Mouse (Mus musculus): ENCODE results near the gene Lhfpl3. TPM values are rescaled to one million over a fixed set of nuclear protein-coding genes. Genes with fewer than 3 reads are reported as not detected.

The Lhfpl3 gene
- total RNA-seq, 4 experiments from 2014 or later, result 1.7 to 3.7 (median 2.0) TPM

DNA sequence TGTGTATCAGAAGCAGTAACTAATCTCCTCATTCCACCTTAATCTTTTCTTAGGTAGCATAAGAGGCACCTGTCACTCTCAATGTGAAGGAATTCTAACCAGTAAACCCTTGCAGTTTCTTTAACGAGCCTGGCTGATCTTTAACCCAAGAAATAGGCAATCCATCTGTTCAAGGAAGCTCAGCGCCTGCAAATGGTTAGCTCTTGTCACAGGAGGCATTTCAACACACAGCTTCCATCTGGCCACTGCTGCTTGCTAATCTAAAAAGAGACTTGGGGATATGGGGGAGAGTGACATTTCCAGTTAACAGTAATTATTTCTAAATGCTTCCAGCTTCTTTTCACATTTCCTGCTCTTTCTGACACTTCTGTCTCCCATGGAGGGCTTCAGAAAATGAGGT, 182.9 kb downstream of the Lhfpl3 start:
- no peak for DNase-seq

- no peak for DNase-seq
Measured at GRCm38 (mm10) chr5:22943306-22943705, 197.4 kb downstream of the Lhfpl3 start.

DNA sequence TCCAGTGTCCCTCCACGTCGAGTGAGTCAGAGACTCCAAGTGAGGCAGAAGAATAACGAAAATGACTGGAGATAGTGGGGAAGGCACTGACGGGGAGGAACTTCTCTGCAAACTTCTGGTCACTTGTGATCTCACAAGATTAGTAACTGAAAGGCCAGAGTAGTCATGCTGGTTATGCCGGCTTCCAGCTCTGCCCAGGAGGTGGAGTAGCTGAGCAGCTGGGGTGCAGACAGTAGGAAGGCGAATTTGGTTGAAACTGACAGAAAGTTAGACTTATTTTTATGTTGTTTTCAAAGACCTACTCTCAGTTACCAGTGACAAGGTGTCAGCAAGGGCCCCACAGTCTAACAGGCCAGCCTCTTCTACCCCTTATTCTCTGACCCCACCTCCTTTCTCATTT, 217.4 kb downstream of the Lhfpl3 start:
- no peak for DNase-seq

DNA sequence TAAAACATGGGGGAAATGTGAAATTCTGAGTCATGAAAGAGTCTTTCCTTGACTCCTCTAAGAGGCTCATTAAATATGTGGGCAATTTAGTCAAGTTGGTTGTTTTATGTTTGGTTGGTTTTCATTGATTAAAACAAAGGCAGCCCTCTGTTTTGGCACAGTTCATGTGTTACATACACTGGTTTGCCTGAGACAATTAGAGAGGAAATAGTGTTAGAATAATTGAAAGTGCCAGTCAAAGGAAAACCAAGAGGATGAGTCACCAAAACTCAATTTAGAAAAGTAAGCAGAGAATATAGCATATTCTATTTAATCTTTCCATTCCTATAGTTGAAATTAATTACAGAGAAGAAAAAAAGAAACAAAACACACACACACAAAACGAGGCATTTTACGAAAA, 240.9 kb downstream of the Lhfpl3 start:
- DNase-seq, result no peak

DNA sequence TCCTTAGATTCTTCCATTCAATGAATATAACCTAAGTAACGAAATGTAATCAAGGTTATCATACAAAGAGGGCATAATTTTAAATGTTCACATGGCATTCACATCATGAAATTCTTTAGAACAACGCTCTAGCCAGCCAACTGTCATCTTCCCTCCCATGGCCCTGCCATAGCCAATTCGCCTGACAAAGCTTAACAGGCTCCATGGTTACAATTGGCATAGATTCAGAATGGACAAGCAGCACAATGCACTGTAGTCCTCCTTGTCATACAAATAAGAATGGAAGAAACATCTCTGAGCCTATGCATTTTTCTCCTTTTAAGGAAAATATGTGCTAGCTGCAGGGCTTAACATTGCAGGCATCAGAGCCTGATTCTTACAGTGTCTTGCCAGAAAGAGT, 254.0 kb downstream of the Lhfpl3 start:
- no peak for DNase-seq

DNA sequence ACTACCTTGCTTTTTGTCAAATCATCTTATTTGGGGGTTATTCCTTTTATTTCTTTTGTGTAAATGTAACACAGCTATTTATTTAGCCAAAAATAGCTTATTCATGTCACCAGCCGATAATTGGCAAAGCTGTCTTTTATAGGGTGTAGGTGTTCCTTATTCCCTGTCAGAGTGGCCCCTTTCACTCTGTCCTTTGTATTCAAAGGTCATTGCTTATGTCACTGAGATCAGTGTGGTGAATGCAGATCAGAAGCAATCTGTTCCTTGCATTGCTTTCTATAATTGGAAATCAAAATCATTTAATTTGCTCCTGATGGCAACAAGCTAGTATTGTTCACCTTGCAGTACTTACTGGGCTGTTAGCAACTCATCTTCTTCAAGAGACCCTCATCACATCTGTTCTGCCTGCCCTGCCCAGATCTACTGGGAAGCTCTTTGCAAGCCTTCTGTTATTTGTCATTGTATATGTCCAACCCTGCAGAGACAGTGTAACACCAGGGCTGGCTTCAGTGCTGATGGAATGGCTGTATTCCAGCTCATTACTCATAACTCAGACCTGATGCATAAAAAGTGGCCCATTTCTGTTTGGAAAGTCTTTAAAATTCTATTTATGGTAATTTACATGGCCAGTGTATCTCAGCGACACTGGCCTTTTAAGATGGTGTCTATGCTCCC, 257.4 kb downstream of the Lhfpl3 start:
- no peak for DNase-seq

GRCm38 (mm10) chr5:23006207-23006606, 260.3 kb downstream of the Lhfpl3 start:
- no peak for DNase-seq

DNA sequence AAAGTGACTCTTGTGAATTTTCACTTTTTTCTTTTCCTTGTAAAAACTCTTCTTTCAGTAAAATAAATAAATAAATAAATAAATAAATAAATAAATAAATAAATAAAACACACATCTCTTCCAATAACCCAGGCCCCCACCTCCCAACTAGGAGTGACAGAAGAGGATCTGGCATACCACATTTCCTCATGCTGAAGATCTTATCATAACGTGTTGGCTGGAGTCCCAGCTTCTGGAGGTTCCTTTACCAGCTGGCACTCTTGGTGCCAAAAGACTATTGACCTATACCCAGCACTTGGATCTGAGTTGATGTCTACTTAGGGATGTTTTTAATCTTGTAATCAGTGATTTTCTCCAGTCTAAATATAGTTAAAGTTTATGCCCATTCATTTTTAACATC, 264.6 kb downstream of the Lhfpl3 start:
- no peak for DNase-seq

GRCm38 (mm10) chr5:23013997-23014396, 268.1 kb downstream of the Lhfpl3 start:
- no peak for DNase-seq

DNA sequence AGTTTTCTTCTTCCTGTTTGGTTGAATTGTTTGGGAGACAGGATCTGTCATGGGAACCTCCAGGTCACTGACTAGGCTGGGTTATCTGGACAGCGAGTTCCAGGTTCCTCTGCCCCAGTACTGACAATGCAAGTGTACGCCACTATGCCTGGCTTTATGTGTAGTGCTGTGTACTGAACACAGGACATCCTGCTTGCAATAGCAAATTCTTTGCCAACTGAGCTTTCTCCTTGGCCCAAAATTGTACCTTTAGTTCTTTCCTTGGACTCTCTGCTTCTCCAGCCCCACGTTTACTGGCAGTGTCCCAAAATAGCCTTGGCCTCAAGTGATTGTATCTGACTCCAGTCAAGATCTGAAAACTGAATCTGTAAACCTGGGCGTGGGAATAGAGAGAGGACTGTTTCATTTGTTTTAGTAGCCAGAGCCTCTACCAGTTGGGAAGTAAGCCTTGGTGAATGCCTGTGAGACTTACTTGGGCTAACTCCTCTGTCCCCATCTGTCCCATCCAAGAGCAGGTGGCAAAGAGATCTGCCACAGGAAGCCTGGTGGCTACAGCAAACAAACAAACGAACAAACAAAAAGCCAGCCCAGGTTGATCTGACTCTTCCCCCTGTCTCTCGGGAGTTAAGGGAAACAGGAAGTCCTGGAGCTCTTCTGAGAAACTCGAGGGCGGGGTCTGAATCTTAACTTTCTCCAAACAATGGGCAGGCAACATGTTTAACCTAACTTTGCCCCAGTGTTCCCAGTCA, 269.9 kb downstream of the Lhfpl3 start:
- DNase-seq, result no peak

DNA sequence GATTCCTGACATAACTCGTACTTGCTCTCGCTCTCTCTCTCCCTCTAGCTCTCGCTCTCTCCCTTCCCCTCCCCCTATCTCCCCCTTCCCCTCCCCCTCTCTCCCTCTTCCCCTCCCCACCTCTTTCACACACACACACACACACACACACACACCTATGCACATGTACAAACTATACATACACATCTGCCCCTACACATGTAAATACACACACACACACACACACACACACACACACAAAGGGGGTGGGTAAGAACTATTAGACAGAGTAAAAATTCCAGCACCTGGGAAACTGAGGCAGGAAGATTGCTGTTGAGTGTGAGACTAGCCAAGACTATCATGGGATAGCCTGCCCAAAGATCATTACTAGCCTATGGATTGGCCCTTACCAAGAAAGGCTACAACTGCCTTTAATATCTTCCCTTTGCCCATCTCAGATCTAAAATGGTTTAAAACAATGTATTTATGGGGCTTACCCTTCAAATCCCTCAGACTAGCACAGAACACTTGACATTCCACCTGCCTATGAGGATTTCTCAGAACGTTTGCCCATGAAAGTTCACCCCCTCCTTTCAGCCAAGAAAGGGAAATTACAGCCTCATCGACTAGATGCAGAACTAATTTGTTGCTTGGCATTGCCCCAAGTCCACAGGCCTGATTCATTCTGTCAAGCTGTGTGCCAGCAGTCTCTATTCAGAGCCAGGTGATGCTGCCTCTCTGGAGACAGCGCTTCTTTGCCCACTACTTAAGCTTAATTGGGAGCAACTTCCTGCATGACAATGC, 289.3 kb downstream of the Lhfpl3 start:
- no peak for DNase-seq

GRCm38 (mm10) chr5:23035727-23036029, 289.8 kb downstream of the Lhfpl3 start:
- no peak for DNase-seq

GRCm38 (mm10) chr5:23040429-23040828, 294.6 kb downstream of the Lhfpl3 start:
- DNase-seq, result no peak

DNA sequence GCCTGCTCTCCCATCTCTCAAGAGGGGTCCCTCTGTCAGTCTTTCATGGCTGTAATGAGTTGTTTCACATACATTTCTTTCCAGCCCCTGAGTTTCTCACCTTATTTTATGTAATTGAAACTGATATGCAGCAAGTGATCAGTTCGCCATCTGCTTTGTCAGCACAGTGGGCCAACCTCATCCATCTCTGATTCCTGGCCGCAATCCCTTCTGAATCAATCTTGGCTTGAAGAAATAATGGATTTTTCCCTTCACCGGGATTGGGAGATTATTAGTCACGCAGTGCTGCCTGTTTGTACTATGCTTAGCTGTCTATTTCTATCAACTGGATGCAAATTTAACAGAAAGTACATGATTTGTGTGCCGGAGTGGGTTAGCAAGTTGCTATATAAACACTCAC, 297.0 kb downstream of the Lhfpl3 start:
- DNase-seq, result no peak

DNA sequence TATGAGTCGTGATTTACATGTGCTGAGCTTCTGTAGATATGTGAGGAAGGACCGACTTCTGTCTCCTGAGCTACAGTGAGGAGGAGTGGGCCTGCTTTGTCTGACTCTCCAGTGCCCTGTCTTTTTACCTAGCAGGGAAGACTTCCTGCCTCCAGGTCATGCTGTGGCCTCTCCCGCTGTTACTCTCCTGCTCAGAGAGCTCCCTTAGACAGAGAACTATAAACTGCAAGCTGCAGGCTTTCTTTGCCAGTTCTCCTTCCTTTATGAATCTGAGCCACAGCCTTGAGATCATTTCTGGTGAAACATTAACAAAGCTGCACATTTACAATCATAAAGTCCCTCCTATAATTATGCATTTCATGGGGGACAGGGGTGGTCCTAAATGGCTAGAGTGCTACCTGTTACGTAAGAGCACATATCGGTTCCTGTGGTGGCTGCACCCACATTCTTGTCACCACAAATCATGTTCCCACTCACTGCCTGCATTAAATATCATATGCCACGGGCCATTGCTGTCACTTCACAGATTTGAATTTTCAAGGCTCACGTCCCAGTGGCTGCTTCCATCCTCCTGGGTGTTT, 303.3 kb downstream of the Lhfpl3 start:
- DNase-seq, result no peak

- DNase-seq, result no peak
Measured at GRCm38 (mm10) chr5:23051458-23051857, 305.6 kb downstream of the Lhfpl3 start.

GRCm38 (mm10) chr5:23094894-23095293, 349.0 kb downstream of the Lhfpl3 start:
- DNase-seq, result no peak

DNA sequence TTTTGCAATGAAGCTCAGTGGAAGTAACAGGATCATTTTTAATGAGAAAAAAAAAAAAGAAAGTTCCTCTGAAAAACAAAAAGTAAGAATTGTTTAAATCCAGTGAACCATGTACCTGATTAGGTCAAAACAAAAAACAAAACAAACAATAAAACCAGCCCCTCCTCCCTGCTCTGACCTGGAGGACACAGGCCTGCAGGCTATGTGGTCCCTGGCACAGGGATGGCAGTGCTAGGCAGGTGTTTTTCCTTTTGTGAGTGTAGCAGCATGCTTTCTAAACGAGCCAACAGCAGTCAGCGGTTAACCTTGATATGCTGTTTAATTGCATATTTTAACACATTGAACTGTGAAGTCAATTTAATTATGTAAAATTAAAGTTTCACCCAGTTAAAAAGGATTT, 360.7 kb downstream of the Lhfpl3 start:
- DNase-seq, result no peak

- DNase-seq, result no peak
Measured at GRCm38 (mm10) chr5:23111307-23111706, 365.4 kb downstream of the Lhfpl3 start.

- no peak for DNase-seq
Measured at GRCm38 (mm10) chr5:23114249-23114648, 368.4 kb downstream of the Lhfpl3 start.

GRCm38 (mm10) chr5:23126851-23127250, 381.0 kb downstream of the Lhfpl3 start:
- DNase-seq, result no peak

DNA sequence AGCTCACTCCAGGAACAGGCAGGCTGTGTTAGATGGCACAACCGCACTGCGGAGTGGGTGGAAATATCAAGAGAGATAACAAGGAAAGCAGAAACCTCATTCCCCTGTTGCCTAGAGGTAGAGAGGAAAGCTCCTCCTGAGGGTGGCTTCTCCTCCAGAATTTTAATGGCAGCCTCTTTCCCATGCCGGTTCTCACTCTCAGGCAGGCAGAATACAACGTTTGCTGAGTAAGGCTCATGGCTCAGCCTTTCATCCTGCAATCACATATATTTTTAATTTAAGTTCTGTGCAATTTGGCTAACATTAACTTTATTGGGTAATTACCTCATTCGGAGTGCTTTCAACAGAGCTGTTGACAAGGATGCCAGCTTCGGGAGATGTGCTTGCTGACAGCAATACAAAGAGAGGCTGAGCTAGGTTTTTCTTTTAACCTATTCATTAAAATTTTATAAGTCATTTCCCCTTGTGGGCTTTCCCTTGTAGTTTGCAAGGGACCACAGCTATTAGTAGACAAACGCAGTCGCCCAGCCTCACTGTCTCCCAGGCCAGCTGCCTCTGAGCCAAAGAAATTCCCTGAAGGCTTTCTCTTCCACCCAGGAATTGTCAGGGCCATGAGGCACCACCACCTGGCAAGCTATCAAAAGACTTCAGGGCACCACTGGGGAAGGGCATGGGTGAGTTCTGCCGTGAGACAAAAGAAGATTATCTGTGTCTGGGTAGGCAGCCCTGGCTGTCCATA, 394.5 kb downstream of the Lhfpl3 start:
- DNase-seq, result peak; percentile 4

- no peak for DNase-seq
Measured at GRCm38 (mm10) chr5:23153210-23153609, 407.4 kb downstream of the Lhfpl3 start.
